1 mouse cellular context compared by ENCODE assay signal in the genomic region with DNA sequence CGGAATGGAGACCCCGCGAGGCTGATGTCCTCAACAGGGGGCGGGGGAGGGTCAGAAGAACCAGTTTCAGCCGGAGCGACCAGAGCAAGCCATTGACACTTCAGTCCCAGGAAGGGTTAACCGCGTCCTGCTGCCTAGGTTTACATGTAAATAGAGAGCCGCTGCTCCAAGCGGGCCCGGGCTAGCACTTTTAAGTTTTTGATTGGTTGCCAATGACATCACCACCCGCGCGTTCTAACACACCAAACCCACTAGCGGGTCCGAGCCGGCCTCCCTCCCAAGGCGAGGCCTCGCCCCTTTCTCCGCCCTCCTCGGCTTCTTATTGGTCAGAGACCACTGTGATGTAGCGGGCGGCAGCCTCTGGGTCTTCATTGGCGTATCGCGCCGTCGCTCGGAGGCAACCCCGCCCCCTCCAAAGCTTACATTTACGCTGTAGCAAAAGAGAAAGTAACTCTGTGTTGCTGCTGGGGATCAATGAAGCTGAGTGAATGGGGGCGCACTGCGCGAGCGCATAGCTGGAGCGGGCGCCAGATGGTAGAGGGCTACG.
A peak's percentile ranks its signal among the peaks of the same experiment; 100 is the strongest.
TF ChIP-seq lines count a peak whose summit lies in the region.

A gene (minus strand): TSS at position 291 of the 547 bp plus-strand sequence.

TF ChIP-seq in CH12.LX, 34 proteins besides CTCF, POLR2A, EP300 and RAD21 (continued from another document):
- TF ChIP-seq MAZ (IDR thresholded peaks at IDR 0.05; ENCODE audit: low read depth, low read length) (0 out of 2 replicates have a peak, but pooled peaks have one; percentile 13), KAT2A (IDR thresholded peaks at IDR 0.05; ENCODE audit: insufficient replicate concordance, low read length) (no peak), UBTF (IDR thresholded peaks at IDR 0.05; ENCODE audit: low read depth, low read length) (no peak), POLR2AphosphoS2 (IDR thresholded peaks at IDR 0.05; ENCODE audit: low read depth, low read length) (no peak), RCOR1 (conservative IDR thresholded peaks at IDR 0.05; ENCODE audit: low read depth, low read length) (no peak), JUND (conservative IDR thresholded peaks at IDR 0.05; ENCODE audit: low read depth, low read length) (peak; percentile 23; the same call in 1 of the 2 replicates), MYC (IDR thresholded peaks at IDR 0.05; ENCODE audit: low read depth, low read length) (no peak), MAX (IDR thresholded peaks at IDR 0.05; ENCODE audit: low read length) (peak; percentile 39; the same call in 1 of the 2 replicates), USF2 (conservative IDR thresholded peaks at IDR 0.05; ENCODE audit: low read depth, low read length) (no peak), PAX5 (IDR thresholded peaks at IDR 0.05; ENCODE audit: low read length) (no peak), USF1 (IDR thresholded peaks at IDR 0.05; ENCODE audit: low read depth, low read length) (no peak), TBP (conservative IDR thresholded peaks at IDR 0.05; ENCODE audit: low read depth, low read length) (peak; percentile 69; the same call in 1 of the 2 replicates), ETS1 (conservative IDR thresholded peaks at IDR 0.05; ENCODE audit: low read depth, low read length) (peak; percentile 32; the same call in 1 of the 2 replicates), MAFK (IDR thresholded peaks at IDR 0.05; ENCODE audit: insufficient replicate concordance, low read length) (no peak), ELF1 (IDR thresholded peaks at IDR 0.05; ENCODE audit: low read depth, low read length) (no peak), ZNF384 (IDR thresholded peaks at IDR 0.05; ENCODE audit: low read depth, low read length) (no peak), BHLHE40 (IDR thresholded peaks at IDR 0.05; ENCODE audit: low read depth, low read length) (0 out of 2 replicates have a peak, but pooled peaks have one; percentile 10), SMC3 (IDR thresholded peaks at IDR 0.05; ENCODE audit: low read depth, low read length) (peak; percentile 23; the same call in 1 of the 2 replicates), NELFE (IDR thresholded peaks at IDR 0.05; ENCODE audit: low read depth, low read length) (peak; percentile 67; the same call in 1 of the 2 replicates), MEF2A (IDR thresholded peaks at IDR 0.05; ENCODE audit: borderline replicate concordance, low read depth, low read length) (no peak), CHD1 (IDR thresholded peaks at IDR 0.05; ENCODE audit: low read depth, low read length) (0 out of 2 replicates have a peak, but pooled peaks have one; percentile 51), E2F4 (IDR thresholded peaks at IDR 0.05; ENCODE audit: insufficient replicate concordance, low read depth, low read length) (0 out of 2 replicates have a peak, but pooled peaks have one; percentile 15), SIN3A (IDR thresholded peaks at IDR 0.05; ENCODE audit: low read length) (peak; percentile 58), ZC3H11A (IDR thresholded peaks at IDR 0.05; ENCODE audit: low read depth, low read length) (no peak), NRF1 (IDR thresholded peaks at IDR 0.05; ENCODE audit: low read depth, low read length) (peak; percentile 66; the same call in 1 of the 2 replicates), HCFC1 (IDR thresholded peaks at IDR 0.05; ENCODE audit: low read depth, low read length) (no peak), ZKSCAN1 (IDR thresholded peaks at IDR 0.05; ENCODE audit: borderline replicate concordance, low read depth, low read length) (no peak), GABPA (IDR thresholded peaks at IDR 0.05; ENCODE audit: insufficient replicate concordance, low read depth, low read length) (no peak), ZMIZ1 (IDR thresholded peaks at IDR 0.05; ENCODE audit: low read depth, low read length) (no peak; the same call in 1 of the 2 replicates), IRF4 (IDR thresholded peaks at IDR 0.05; ENCODE audit: low read depth, low read length) (peak; percentile 32; the same call in 1 of the 2 replicates)
